21 mouse cellular contexts compared by ENCODE assay signal in the genomic region with DNA sequence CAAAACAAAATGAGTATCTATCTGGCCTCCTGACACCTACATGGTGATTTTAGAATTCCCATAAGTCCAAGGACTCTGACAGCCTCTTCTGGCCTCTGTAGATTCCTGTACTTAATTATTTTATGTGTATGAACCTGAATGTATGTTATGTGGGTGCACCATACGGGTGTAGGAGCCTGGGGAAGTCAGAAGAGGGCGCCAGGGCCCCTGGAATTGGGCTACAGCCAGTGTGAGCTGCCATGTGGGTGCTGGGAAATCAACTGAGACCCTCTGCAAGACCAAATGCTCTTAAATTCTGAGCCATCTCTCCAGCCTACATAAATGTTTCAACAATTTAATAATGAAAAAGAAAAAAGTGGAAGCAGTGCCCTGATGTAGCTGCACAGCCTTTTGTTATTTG. TPM values are rescaled to one million over a fixed set of nuclear protein-coding genes. Genes with fewer than 3 reads are reported as not detected.
DNase-seq lines count a peak whose midpoint lies in the region; ATAC-seq and TF ChIP-seq lines count a peak whose summit lies in the region.
"Had no signal": no experiment of that assay in that cellular context is flagged by ENCODE, and none has a peak within 500 bp of the region (broad histone marks: within the 10 kb centered on the region; RNA-seq: fewer than 3 reads in every experiment).

No protein-coding gene starts in this region.

- WGBS in forebrain, embryonic 10.5 days = 52% methylated on average over 2 of the region's 2 CpGs
- 29% methylated on average over 2 of the region's 2 CpGs for WGBS in forebrain, embryonic 14.5 days
- 74% methylated on average over 2 of the region's 2 CpGs for WGBS in kidney, adult 2 months
- WGBS in kidney, embryonic 16.5 days = 49% methylated on average over 2 of the region's 2 CpGs
- WGBS in limb, embryonic 10.5 days = 44% methylated on average over 2 of the region's 2 CpGs
- whole genome bisulfite sequencing in hindbrain, postnatal 0 days = 44% methylated on average over 2 of the region's 2 CpGs

- no peaks in the 10 kb centered on the region for H3K4me1 ChIP-seq in forebrain, embryonic 10.5 days
- no peaks in the 10 kb centered on the region for H3K4me1 ChIP-seq in forebrain, embryonic 14.5 days (ENCODE audit: control insufficient read depth, insufficient read depth, low read length)
- peaks cover 4% of the 10 kb centered on the region; the same call in 1 of the 2 replicates for H3K4me1 ChIP-seq in kidney, adult 2 months (ENCODE audit: control insufficient read depth, insufficient read depth, low read length)
- 0 out of 2 replicates have a peak, but pooled peaks cover 3% of the 10 kb centered on the region for H3K4me1 ChIP-seq in kidney, embryonic 16.5 days (ENCODE audit: insufficient read depth, low read length)
- H3K4me1 ChIP-seq in ES-Bruce4 (ENCODE audit: control insufficient read depth, insufficient read depth, low read length) = no peaks in the 10 kb centered on the region
- H3K4me1 ChIP-seq in limb, embryonic 10.5 days = 0 out of 2 replicates have a peak, but pooled peaks cover 2% of the 10 kb centered on the region
- no peaks in the 10 kb centered on the region for H3K4me1 ChIP-seq in hindbrain, postnatal 0 days (ENCODE audit: insufficient read depth, low read length)
- H3K4me1 ChIP-seq: embryonic facial prominence, embryonic 15.5 days; forebrain, embryonic 13.5 days; heart, embryonic 13.5 days; limb, embryonic 13.5 days; neural tube, embryonic 12.5 days had no signal

- no peak overlapping the region for H3K9ac ChIP-seq in forebrain, embryonic 14.5 days (ENCODE audit: low read length)
- no peak overlapping the region for H3K9ac ChIP-seq in kidney, embryonic 16.5 days (replicated peaks; ENCODE audit: low read length)
- no peak overlapping the region for H3K9ac ChIP-seq in ES-Bruce4 (ENCODE audit: low read depth, poor library complexity, severe bottlenecking)
- no peak overlapping the region for H3K9ac ChIP-seq in hindbrain, postnatal 0 days (replicated peaks; ENCODE audit: low read length)
- H3K9ac ChIP-seq: embryonic facial prominence, embryonic 15.5 days; forebrain, embryonic 13.5 days; heart, embryonic 13.5 days; limb, embryonic 13.5 days; neural tube, embryonic 12.5 days had no signal

- 0 out of 2 replicates have a peak, but pooled peaks have one; percentile 10 for TF ChIP-seq CTCF in kidney, adult 2 months (conservative IDR thresholded peaks at IDR 0.05; ENCODE audit: insufficient read depth, insufficient read length, low read depth, low read length)
- peak; percentile 20 for TF ChIP-seq CTCF in ES-Bruce4 (IDR thresholded peaks at IDR 0.05; ENCODE audit: low read depth, low read length)
- TF ChIP-seq CTCF in hindbrain, postnatal 0 days (IDR thresholded peaks at IDR 0.05; ENCODE audit: low read depth) = no peak

- ATAC-seq in forebrain, embryonic 14.5 days = no peak
- ATAC-seq in kidney, embryonic 16.5 days (ENCODE audit: low FRiP score, low TSS enrichment) = no peak
- no peak for ATAC-seq in hindbrain, postnatal 0 days
- ATAC-seq: forebrain, embryonic 13.5 days; intestine, embryonic 16.5 days had no signal

- peaks cover 17% of the 10 kb centered on the region; the same call in 1 of the 2 replicates for H3K9me3 ChIP-seq in forebrain, embryonic 10.5 days
- no peaks in the 10 kb centered on the region for H3K9me3 ChIP-seq in forebrain, embryonic 14.5 days (replicated peaks; ENCODE audit: control insufficient read depth, low read length)
- no peaks in the 10 kb centered on the region for H3K9me3 ChIP-seq in kidney, embryonic 16.5 days (ENCODE audit: low read length)
- H3K9me3 ChIP-seq in ES-Bruce4 (replicated peaks; ENCODE audit: control insufficient read depth, insufficient read depth, low read length, poor library complexity, severe bottlenecking) = 0 out of 2 replicates have a peak, but pooled peaks cover 2% of the 10 kb centered on the region
- no peaks in the 10 kb centered on the region for H3K9me3 ChIP-seq in limb, embryonic 10.5 days (replicated peaks)
- H3K9me3 ChIP-seq in hindbrain, postnatal 0 days (ENCODE audit: low read length) = no peaks in the 10 kb centered on the region
- H3K9me3 ChIP-seq: embryonic facial prominence, embryonic 15.5 days; heart, embryonic 13.5 days had no signal

- peak; percentile 12 for DNase-seq in forebrain, embryonic 10.5 days (ENCODE audit: extremely low spot score, low spot score)
- DNase-seq in forebrain, embryonic 14.5 days (ENCODE audit: low spot score) = no peak
- no peak for DNase-seq in kidney, adult 2 months
- peak; percentile 23 for DNase-seq in limb, embryonic 10.5 days (ENCODE audit: low spot score)
- DNase-seq in hindbrain, postnatal 0 days (ENCODE audit: low spot score) = no peak
- DNase-seq in thymus, postnatal 4 days = no peak
- DNase-seq: adrenal gland, postnatal 10 days; cerebellum, adult 18-20 months; right cerebral cortex, postnatal 4 days had no signal

- TF ChIP-seq EP300 in ES-Bruce4 (IDR thresholded peaks at IDR 0.05; ENCODE audit: insufficient read depth, low read depth, low read length) = no peak

- H3K27me3 ChIP-seq in forebrain, embryonic 10.5 days (ENCODE audit: poor library complexity, severe bottlenecking) = no peaks in the 10 kb centered on the region
- no peaks in the 10 kb centered on the region for H3K27me3 ChIP-seq in forebrain, embryonic 14.5 days (replicated peaks; ENCODE audit: control insufficient read depth, insufficient read depth, low read length)
- H3K27me3 ChIP-seq in kidney, adult 2 months (replicated peaks; ENCODE audit: control insufficient read depth, insufficient read depth, low read length) = no peaks in the 10 kb centered on the region
- H3K27me3 ChIP-seq in kidney, embryonic 16.5 days (ENCODE audit: insufficient read depth, low read length) = no peaks in the 10 kb centered on the region
- no peaks in the 10 kb centered on the region for H3K27me3 ChIP-seq in ES-Bruce4 (ENCODE audit: control insufficient read depth, insufficient read depth, low read length, poor library complexity, severe bottlenecking)
- H3K27me3 ChIP-seq in limb, embryonic 10.5 days (ENCODE audit: low read depth, poor library complexity, severe bottlenecking) = no peaks in the 10 kb centered on the region
- H3K27me3 ChIP-seq in hindbrain, postnatal 0 days (ENCODE audit: insufficient read depth, low read length) = no peaks in the 10 kb centered on the region
- H3K27me3 ChIP-seq: embryonic facial prominence, embryonic 15.5 days; forebrain, embryonic 13.5 days; heart, embryonic 13.5 days; limb, embryonic 13.5 days; neural tube, embryonic 12.5 days had no signal

- TF ChIP-seq POLR2A in kidney, adult 2 months (IDR thresholded peaks at IDR 0.05; ENCODE audit: low read depth, low read length) = no peak
- TF ChIP-seq POLR2A in ES-Bruce4 (IDR thresholded peaks at IDR 0.05; ENCODE audit: insufficient read depth, low read length) = no peak

- no peak overlapping the region for H3K4me2 ChIP-seq in forebrain, embryonic 14.5 days (ENCODE audit: low read length)
- no peak overlapping the region for H3K4me2 ChIP-seq in kidney, embryonic 16.5 days (replicated peaks; ENCODE audit: low read depth, low read length)
- no peak overlapping the region for H3K4me2 ChIP-seq in hindbrain, postnatal 0 days (ENCODE audit: low read depth, low read length)
- H3K4me2 ChIP-seq: embryonic facial prominence, embryonic 15.5 days; forebrain, embryonic 13.5 days; heart, embryonic 13.5 days; limb, embryonic 13.5 days; neural tube, embryonic 12.5 days had no signal

- no peak overlapping the region for H3K27ac ChIP-seq in forebrain, embryonic 10.5 days
- no peak overlapping the region for H3K27ac ChIP-seq in forebrain, embryonic 14.5 days (ENCODE audit: low read depth, low read length)
- H3K27ac ChIP-seq in kidney, adult 2 months (ENCODE audit: insufficient read depth, low read depth, low read length) = no peak overlapping the region
- H3K27ac ChIP-seq in kidney, embryonic 16.5 days (ENCODE audit: low read length) = no peak overlapping the region
- H3K27ac ChIP-seq in ES-Bruce4 (ENCODE audit: insufficient read depth, low read length) = no peak overlapping the region
- no peak overlapping the region for H3K27ac ChIP-seq in limb, embryonic 10.5 days
- no peak overlapping the region for H3K27ac ChIP-seq in hindbrain, postnatal 0 days
- H3K27ac ChIP-seq: embryonic facial prominence, embryonic 15.5 days; forebrain, embryonic 13.5 days; heart, embryonic 13.5 days; hindbrain, embryonic 10.5 days; left cerebral cortex, adult 2 months; limb, embryonic 13.5 days; neural tube, embryonic 12.5 days had no signal

- H3K36me3 ChIP-seq in forebrain, embryonic 10.5 days (replicated peaks) = no peaks in the 10 kb centered on the region
- H3K36me3 ChIP-seq in forebrain, embryonic 14.5 days (ENCODE audit: control insufficient read depth, insufficient read depth, low read length) = no peaks in the 10 kb centered on the region
- H3K36me3 ChIP-seq in kidney, adult 2 months (ENCODE audit: control insufficient read depth, insufficient read depth, low read length) = no peaks in the 10 kb centered on the region
- no peaks in the 10 kb centered on the region for H3K36me3 ChIP-seq in kidney, embryonic 16.5 days (ENCODE audit: insufficient read depth, low read length)
- no peaks in the 10 kb centered on the region for H3K36me3 ChIP-seq in ES-Bruce4 (ENCODE audit: control insufficient read depth, insufficient read depth, low read length, poor library complexity, severe bottlenecking)
- H3K36me3 ChIP-seq in limb, embryonic 10.5 days = no peaks in the 10 kb centered on the region
- H3K36me3 ChIP-seq in hindbrain, postnatal 0 days (ENCODE audit: insufficient read depth, low read length) = no peaks in the 10 kb centered on the region
- H3K36me3 ChIP-seq: embryonic facial prominence, embryonic 15.5 days; heart, embryonic 13.5 days; hindbrain, embryonic 10.5 days; limb, embryonic 13.5 days; neural tube, embryonic 12.5 days had no signal

- H3K4me3 ChIP-seq in forebrain, embryonic 10.5 days = no peak overlapping the region
- no peak overlapping the region for H3K4me3 ChIP-seq in forebrain, embryonic 14.5 days (ENCODE audit: low read depth, low read length)
- no peak overlapping the region for H3K4me3 ChIP-seq in kidney, adult 2 months (ENCODE audit: insufficient read depth, low read depth, low read length)
- no peak overlapping the region for H3K4me3 ChIP-seq in kidney, embryonic 16.5 days (ENCODE audit: low read length)
- H3K4me3 ChIP-seq in ES-Bruce4 (ENCODE audit: low read depth, low read length) = no peak overlapping the region
- H3K4me3 ChIP-seq in limb, embryonic 10.5 days = no peak overlapping the region
- no peak overlapping the region for H3K4me3 ChIP-seq in hindbrain, postnatal 0 days (ENCODE audit: low read length)
- H3K4me3 ChIP-seq: embryonic facial prominence, embryonic 15.5 days; forebrain, embryonic 13.5 days; heart, embryonic 13.5 days; hindbrain, embryonic 10.5 days; left cerebral cortex, adult 2 months; limb, embryonic 13.5 days; neural tube, embryonic 12.5 days had no signal

RNA-seq across cellular contexts. Expression of a gene that starts 10.9 kb away (rescaled TPM):
- 2,559 and 2,733 TPM in 2 replicates for polyA plus RNA-seq in forebrain, embryonic 10.5 days (2016; fragmentation: Nextera tagmentation; extraction: Ambion mirVana)
- polyA plus RNA-seq in forebrain, embryonic 14.5 days (2014; fragmentation: Nextera tagmentation; extraction: Ambion mirVana) = 3,852 and 3,863 TPM in 2 replicates
- 828 and 981 TPM in 2 replicates for polyA plus RNA-seq in kidney, adult 2 months (2012; rRNA removed)
- polyA plus RNA-seq in kidney, embryonic 16.5 days (2015; fragmentation: Nextera tagmentation; extraction: Ambion mirVana) = 2,803 and 2,860 TPM in 2 replicates
- 2,484 and 2,505 TPM in 2 replicates for polyA plus RNA-seq in ES-Bruce4 (2011; ENCODE audit: insufficient read depth, insufficient read length, low read depth, missing spikeins)
- 3,099 and 3,197 TPM in 2 replicates for polyA plus RNA-seq in limb, embryonic 10.5 days (2016; fragmentation: Nextera tagmentation; extraction: Ambion mirVana)
- total RNA-seq in hindbrain, postnatal 0 days (2014; rRNA removed) = 2,410 and 2,568 TPM in 2 replicates
- 3,348 and 3,639 TPM in 2 replicates for polyA plus RNA-seq in hindbrain, postnatal 0 days (2015; fragmentation: Nextera tagmentation; extraction: Ambion mirVana)

RNA-seq across cellular contexts. Expression of a gene that starts 23.9 kb away (rescaled TPM):
- 0.32 TPM in 1 of 2 replicates, not detected in the other for polyA plus RNA-seq in forebrain, embryonic 10.5 days (2016; fragmentation: Nextera tagmentation; extraction: Ambion mirVana)
- 0.75 and 1.4 TPM in 2 replicates for polyA plus RNA-seq in forebrain, embryonic 14.5 days (2014; fragmentation: Nextera tagmentation; extraction: Ambion mirVana)
- 0.16 and 0.19 TPM in 2 replicates for polyA plus RNA-seq in kidney, adult 2 months (2012; rRNA removed)
- 0.72 and 0.82 TPM in 2 replicates for polyA plus RNA-seq in kidney, embryonic 16.5 days (2015; fragmentation: Nextera tagmentation; extraction: Ambion mirVana)
- polyA plus RNA-seq in ES-Bruce4 (2011; ENCODE audit: insufficient read depth, insufficient read length, low read depth, missing spikeins) = not detected in 2 replicates
- polyA plus RNA-seq in limb, embryonic 10.5 days (2016; fragmentation: Nextera tagmentation; extraction: Ambion mirVana) = 0.35 and 0.74 TPM in 2 replicates
- 3.0 and 9.0 TPM in 2 replicates for total RNA-seq in hindbrain, postnatal 0 days (2014; rRNA removed)
- 1.5 and 1.9 TPM in 2 replicates for polyA plus RNA-seq in hindbrain, postnatal 0 days (2015; fragmentation: Nextera tagmentation; extraction: Ambion mirVana)
- total RNA-seq: megakaryocyte, adult 5-6 weeks had no signal
- polyA plus RNA-seq: large intestine, adult 2 months had no signal

RNA-seq across cellular contexts. Expression of a gene that starts 41.1 kb away (rescaled TPM):
- polyA plus RNA-seq in forebrain, embryonic 10.5 days (2016; fragmentation: Nextera tagmentation; extraction: Ambion mirVana) = 33.8 and 36.0 TPM in 2 replicates
- polyA plus RNA-seq in forebrain, embryonic 14.5 days (2014; fragmentation: Nextera tagmentation; extraction: Ambion mirVana) = 51.7 and 71.1 TPM in 2 replicates
- 30.3 and 45.1 TPM in 2 replicates for polyA plus RNA-seq in kidney, adult 2 months (2012; rRNA removed)
- polyA plus RNA-seq in kidney, embryonic 16.5 days (2015; fragmentation: Nextera tagmentation; extraction: Ambion mirVana) = 42.3 and 44.8 TPM in 2 replicates
- 13.2 and 15.2 TPM in 2 replicates for polyA plus RNA-seq in ES-Bruce4 (2011; ENCODE audit: insufficient read depth, insufficient read length, low read depth, missing spikeins)
- 34.2 and 40.6 TPM in 2 replicates for polyA plus RNA-seq in limb, embryonic 10.5 days (2016; fragmentation: Nextera tagmentation; extraction: Ambion mirVana)
- total RNA-seq in hindbrain, postnatal 0 days (2014; rRNA removed) = 175 and 178 TPM in 2 replicates
- 74.6 and 76.4 TPM in 2 replicates for polyA plus RNA-seq in hindbrain, postnatal 0 days (2015; fragmentation: Nextera tagmentation; extraction: Ambion mirVana)

Comparison
In these comparisons a context has a peak if more than half of its experiments do, and no peak if none do; other contexts are left out.
1. DNase-seq: peak in forebrain, embryonic 10.5 days (single experiment) and limb, embryonic 10.5 days (single experiment); none in forebrain, embryonic 14.5 days (single experiment), kidney, adult 2 months (single experiment), hindbrain, postnatal 0 days (single experiment) and thymus, postnatal 4 days (single experiment).